Mouse (Mus musculus) forebrain, postnatal 0 days (tissue): Measurements from ENCODE around the gene Pam. TPM values are rescaled to one million over a fixed set of nuclear protein-coding genes. Genes with fewer than 3 reads are reported as not detected.
A peak's percentile ranks its signal among the peaks of the same experiment; 100 is the strongest.

Experiments used
- ATAC-seq: fragments of 200-750 bp; cut with Nextera tagmentation; 2 replicates; pipeline ENCODE4 v1.8.0; 2017; ENCODE audit warnings: mild to moderate bottlenecking, moderate library complexity
- DNase-seq: peaks from one replicate; pipeline ENCODE4 v3.0.0-alpha.2; 2015
- H3K27ac ChIP-seq: fragments of 300-500 bp; sonication (generic); 2 replicates; pipeline ENCODE4 v1.5.1; 2014; ENCODE audit warnings: low read depth, mild to moderate bottlenecking, antibody characterized with exemption, low read length, moderate library complexity, mixed read lengths
- H3K27me3 ChIP-seq: fragments of 300-500 bp; sonication (generic); 2 replicates; pipeline ENCODE4 v1.6.1; 2014; ENCODE audit warnings: mild to moderate bottlenecking, low read length, mixed read lengths; ENCODE audit not compliant: insufficient read depth
- H3K36me3 ChIP-seq: fragments of 300-500 bp; sonication (generic); 2 replicates; pipeline ENCODE4 v1.6.1; 2014; ENCODE audit warnings: mild to moderate bottlenecking, moderate library complexity; ENCODE audit not compliant: insufficient read depth
- H3K4me1 ChIP-seq: fragments of 300-500 bp; sonication (generic); 2 replicates; pipeline ENCODE4 v1.6.1; 2014; ENCODE audit warnings: antibody characterized with exemption; ENCODE audit not compliant: insufficient read depth
- H3K4me2 ChIP-seq: fragments of 300-500 bp; sonication (generic); 2 replicates; pipeline ENCODE4 v1.6.1; 2014; ENCODE audit warnings: low read depth, mild to moderate bottlenecking, moderate library complexity
- H3K4me3 ChIP-seq: fragments of 300-500 bp; sonication (generic); 2 replicates; pipeline ENCODE4 v1.5.1; 2014; ENCODE audit warnings: low read depth, low read length, mixed read lengths
- H3K9ac ChIP-seq: fragments of 300-500 bp; sonication (generic); 2 replicates; pipeline ENCODE4 v1.6.1; 2014; ENCODE audit warnings: mild to moderate bottlenecking
- H3K9me3 ChIP-seq: fragments of 300-500 bp; sonication (generic); 2 replicates; pipeline ENCODE4 v1.6.1; 2016; ENCODE audit warnings: low read length
- CTCF ChIP-seq: sonication (generic); IDR thresholded peaks from 2 replicates; pipeline ENCODE4 v1.5.1; 2016; ENCODE audit warnings: antibody characterized with exemption, control low read depth, low read depth
- WGBS: fragments of 180-500 bp; shearing (Covaris S2); extraction: QIAGEN DNeasy Blood & Tissue Kit; methylation state at CpG from one replicate; pipeline ENCODE4 v1.1.7; 2014; 5-methylcytosine and 5-hydroxymethylcytosine counted together
- polyA plus RNA-seq: library from polyadenylated mRNA; unstranded; fragments of >200 nt; fragmentation: Nextera tagmentation; extraction: Ambion mirVana; gene quantifications from 2 replicates; pipeline ENCODE4 v1.2.1, GENCODE M21; 2015
- total RNA-seq: library from RNA; depleted of rRNA; stranded (reverse); fragments of >200 nt; gene quantifications from 2 replicates; pipeline ENCODE4 v1.2.3, GENCODE M21; 2014

The Pam gene
- total and polyA plus RNA-seq, 2 experiments from 2014 or later = 43.7 to 93.3 TPM

DNA sequence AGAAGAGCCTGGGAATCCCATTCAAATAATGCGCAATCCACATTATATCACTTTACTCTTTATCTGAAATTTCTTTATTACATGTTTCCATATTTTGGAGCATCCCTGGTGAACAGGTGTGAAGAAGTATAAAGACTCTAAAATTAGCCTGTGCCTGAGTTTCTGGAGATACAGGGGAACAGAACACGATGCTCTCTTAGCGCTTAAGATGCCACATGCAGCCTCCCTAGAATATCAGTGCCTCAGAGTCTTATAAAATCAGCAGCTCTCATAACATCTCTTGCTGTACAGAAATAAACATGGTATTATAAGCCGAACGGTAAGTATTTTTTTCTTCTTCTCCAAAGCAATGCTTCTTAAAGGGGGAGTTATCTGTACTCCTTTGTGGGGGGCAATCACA lies 267.4 kb downstream of the Pam start:
- 80% methylated on average over 5 of the region's 5 CpGs for WGBS
- H3K27me3 ChIP-seq = no peaks in the 10 kb centered on the region

DNA sequence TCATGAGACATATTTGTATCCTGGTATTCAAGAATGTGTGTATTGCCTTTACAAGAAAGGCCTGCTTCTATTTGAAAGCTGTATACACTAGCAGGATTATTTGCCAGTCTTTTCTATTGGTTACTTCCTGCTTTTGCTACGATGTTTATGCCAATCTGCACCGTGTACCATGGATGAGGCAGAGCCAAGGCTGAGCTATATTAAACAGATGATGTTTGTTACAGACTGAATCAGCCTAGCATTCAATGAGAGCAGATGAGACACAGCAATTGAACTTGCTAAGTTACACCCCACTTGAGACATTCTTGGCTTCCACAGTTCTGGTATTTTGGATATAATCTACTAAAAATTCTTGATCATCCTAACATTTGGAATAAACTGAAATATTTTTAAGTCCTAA lies 267.9 kb downstream of the Pam start:
- Histone ChIP-seq H3K4me3 (no peak overlapping the region), H3K27me3 (no peaks in the 10 kb centered on the region), H3K27ac (no peak overlapping the region), H3K4me1 (no peaks in the 10 kb centered on the region), H3K9ac (no peak overlapping the region), H3K4me2 (no peak overlapping the region), H3K36me3 (peaks cover 6% of the 10 kb centered on the region; the same call in 1 of the 2 replicates), H3K9me3 (no peaks in the 10 kb centered on the region)
- ATAC-seq = peak; percentile 66
- no peak for TF ChIP-seq CTCF
- DNase-seq = no peak
- 34% methylated on average over 2 of the region's 2 CpGs for WGBS

More for the DNA sequence above, 267.4 kb downstream of the Pam start:
- Histone ChIP-seq H3K9ac (no peak overlapping the region), H3K4me1 (no peaks in the 10 kb centered on the region), H3K36me3 (peaks cover 6% of the 10 kb centered on the region; the same call in 1 of the 2 replicates), H3K9me3 (no peaks in the 10 kb centered on the region), H3K27ac (no peak overlapping the region), H3K4me3 (no peak overlapping the region), H3K4me2 (no peak overlapping the region)
- ATAC-seq (no peak), DNase-seq (no peak)
- TF ChIP-seq CTCF = no peak

DNA sequence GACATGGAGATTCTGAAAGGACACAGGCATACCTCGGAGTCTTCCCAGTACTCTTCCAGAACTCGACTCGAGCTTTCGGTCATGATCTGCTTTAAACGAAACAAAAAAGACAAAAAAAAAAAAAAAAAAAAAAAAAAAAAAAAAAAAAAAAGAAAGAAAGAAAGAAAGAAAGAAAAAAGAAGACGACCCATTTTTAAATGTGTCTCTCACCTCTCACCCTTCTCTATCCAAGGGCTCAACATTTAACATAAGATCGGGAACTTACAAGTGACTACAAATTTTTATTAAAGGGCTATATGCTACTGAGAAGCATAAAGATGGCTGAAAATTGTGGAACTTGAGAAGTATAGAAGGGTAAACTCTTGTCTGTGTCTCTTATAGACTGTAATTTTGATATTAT lies 272.5 kb downstream of the Pam start:
- 93% methylated on average over 7 of the region's 7 CpGs for WGBS
- no peak for TF ChIP-seq CTCF
- no peak for ATAC-seq

DNA sequence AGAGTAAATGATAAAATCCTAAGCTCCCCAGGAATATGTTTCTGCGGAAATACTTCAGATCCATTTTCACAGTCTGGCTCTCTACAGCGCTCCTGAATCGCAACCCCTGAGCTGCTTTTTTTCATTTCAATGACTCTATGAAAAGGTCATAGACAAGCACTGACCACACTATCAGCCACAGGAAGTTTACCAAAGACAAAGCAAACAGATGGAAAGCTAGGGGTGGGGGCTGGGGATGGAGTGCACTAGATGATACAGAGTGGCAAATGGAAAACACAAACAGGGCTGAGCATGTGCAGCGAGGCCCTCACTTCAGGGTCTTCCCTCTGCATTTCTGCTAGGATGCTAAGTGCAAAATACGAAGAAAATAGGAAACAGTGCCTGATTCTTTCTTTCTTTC lies 273.2 kb downstream of the Pam start:
- ATAC-seq (no peak), DNase-seq (no peak)
- WGBS = 91% methylated on average over 5 of the region's 5 CpGs
- TF ChIP-seq CTCF = no peak
- Histone ChIP-seq H3K9ac (no peak overlapping the region), H3K36me3 (peaks cover 14% of the 10 kb centered on the region), H3K4me2 (no peak overlapping the region), H3K4me1 (no peaks in the 10 kb centered on the region), H3K27me3 (no peaks in the 10 kb centered on the region), H3K4me3 (no peak overlapping the region), H3K9me3 (no peaks in the 10 kb centered on the region), H3K27ac (no peak overlapping the region)

More for the DNA sequence above, 272.5 kb downstream of the Pam start:
- H3K4me3 ChIP-seq = no peak overlapping the region
- peaks cover 10% of the 10 kb centered on the region for H3K36me3 ChIP-seq
- H3K9me3 ChIP-seq = no peaks in the 10 kb centered on the region
- no peak for DNase-seq
- no peaks in the 10 kb centered on the region for H3K27me3 ChIP-seq
- no peak overlapping the region for H3K9ac ChIP-seq
- no peak overlapping the region for H3K4me2 ChIP-seq
- H3K27ac ChIP-seq = no peak overlapping the region
- H3K4me1 ChIP-seq = no peaks in the 10 kb centered on the region

GRCm38 (mm10) chr1:97821282-97821681 lies 274.2 kb downstream of the Pam start:
- H3K27ac ChIP-seq = no peak overlapping the region
- H3K4me3 ChIP-seq = no peak overlapping the region
- no peaks in the 10 kb centered on the region for H3K4me1 ChIP-seq
- ATAC-seq (no peak), DNase-seq (no peak)
- 87% methylated on average over 3 of the region's 3 CpGs for WGBS
- peaks cover 14% of the 10 kb centered on the region for H3K36me3 ChIP-seq
- H3K9ac ChIP-seq = no peak overlapping the region
- H3K27me3 ChIP-seq = no peaks in the 10 kb centered on the region
- no peaks in the 10 kb centered on the region for H3K9me3 ChIP-seq
- H3K4me2 ChIP-seq = no peak overlapping the region
- TF ChIP-seq CTCF = no peak

DNA sequence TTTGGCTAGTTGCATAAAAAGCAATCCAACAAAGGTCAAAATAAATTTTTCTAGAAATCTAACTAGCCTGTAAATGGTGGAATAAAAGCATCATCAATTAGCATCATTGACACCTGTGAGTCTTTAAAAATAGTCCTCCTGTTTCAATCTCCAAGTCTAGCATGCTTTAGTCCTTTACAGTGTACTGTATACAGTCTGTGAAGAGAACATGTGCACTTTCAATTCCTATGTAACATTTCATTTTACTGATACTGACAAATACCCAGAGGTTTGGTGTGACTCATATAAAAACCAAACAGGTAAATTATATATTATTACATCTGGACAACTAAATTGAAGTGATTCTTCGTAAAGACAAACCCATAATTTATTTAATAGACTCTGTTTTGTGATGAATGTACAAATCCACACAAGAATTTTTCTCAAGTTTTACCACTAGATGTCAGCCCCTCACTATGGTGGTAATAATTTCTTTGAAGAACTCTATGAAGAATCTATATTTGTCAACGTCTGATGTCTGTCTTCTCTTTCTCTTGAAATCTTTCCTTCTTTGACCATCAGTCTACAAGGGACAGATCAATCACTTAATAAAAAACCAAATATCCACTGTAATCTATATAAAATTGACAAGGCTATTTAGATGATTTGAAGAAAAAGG lies 286.1 kb downstream of the Pam start:
- 28% methylated on average over 2 of the region's 2 CpGs for WGBS
- no peaks in the 10 kb centered on the region for H3K36me3 ChIP-seq
- no peak overlapping the region for H3K9ac ChIP-seq
- ATAC-seq (peak; percentile 47), DNase-seq (peak; percentile 74)
- H3K27ac ChIP-seq = no peak overlapping the region
- H3K4me3 ChIP-seq = no peak overlapping the region
- H3K9me3 ChIP-seq = no peaks in the 10 kb centered on the region
- H3K27me3 ChIP-seq = no peaks in the 10 kb centered on the region
- H3K4me2 ChIP-seq = no peak overlapping the region
- H3K4me1 ChIP-seq = no peaks in the 10 kb centered on the region
- peak; percentile 77 for TF ChIP-seq CTCF

DNA sequence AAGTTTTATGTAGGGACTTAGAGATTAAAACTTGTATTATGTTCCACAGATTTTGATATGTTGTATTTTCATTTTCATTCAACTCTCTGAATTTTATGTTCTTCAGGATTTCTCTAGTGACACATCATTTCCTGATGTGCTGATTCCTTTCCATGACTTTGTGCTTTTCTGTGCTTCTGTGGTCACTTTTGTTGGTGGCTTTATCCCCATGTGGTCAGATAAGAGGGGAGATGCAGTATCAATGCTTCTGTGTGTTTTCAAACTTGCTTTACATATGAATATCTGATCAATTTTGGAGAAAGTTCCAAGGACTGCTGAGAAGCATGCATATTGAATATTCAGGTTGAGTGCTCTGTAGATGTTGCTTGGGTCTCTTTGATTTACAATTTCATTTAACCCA lies 290.9 kb downstream of the Pam start:
- Histone ChIP-seq H3K27ac (no peak overlapping the region), H3K9ac (no peak overlapping the region), H3K4me1 (no peaks in the 10 kb centered on the region), H3K4me2 (no peak overlapping the region), H3K27me3 (no peaks in the 10 kb centered on the region), H3K4me3 (no peak overlapping the region), H3K9me3 (0 out of 2 replicates have a peak, but pooled peaks cover 3% of the 10 kb centered on the region), H3K36me3 (no peaks in the 10 kb centered on the region)
- ATAC-seq (no peak), DNase-seq (no peak)
- TF ChIP-seq CTCF = no peak
